Mouse (Mus musculus) hematopoietic stem cell, adult 5-6 weeks (primary cell): ENCODE results near the gene Aldh1l2. TPM values are rescaled to one million over a fixed set of nuclear protein-coding genes. Genes with fewer than 3 reads are reported as not detected.
A peak's percentile ranks its signal among the peaks of the same experiment; 100 is the strongest.
"Not testable (repeated sequence)": the region's sequence is repeated elsewhere in the genome, so short reads cannot be mapped to it uniquely, and the experiment has no call there.

Experiments used
- ATAC-seq, 2 experiments: fragments of 125-278 bp in 1 of 2; replicated peaks in 1 of 2; 2 replicates each; pipeline ENCODE4 v1.8.0; 2016 to 2017; ENCODE audit warnings: inconsistent platforms in 2 of 2, mild to moderate bottlenecking in 2 of 2, moderate number of reproducible peaks in 2 of 2, low read depth in 1 of 2, moderate TSS enrichment in 1 of 2; ENCODE audit not compliant: low FRiP score in 2 of 2, poor library complexity in 2 of 2, severe bottlenecking in 2 of 2, insufficient read depth in 1 of 2, low TSS enrichment in 1 of 2
- total RNA-seq: library from RNA; stranded (forward); fragments of 172-1452, 232-1000 nt; gene quantifications from 2 replicates; pipeline ENCODE4 v1.2.3, GENCODE M21; 2017

Gene Aldh1l2
- total RNA-seq, result not detected in 2 replicates

- peak; percentile 77 to 90 for ATAC-seq
These were observed at the start of gene Aldh1l2 for GRCm38 (mm10) chr10:83533910-83534283. Aldh1l2 (minus strand) TSS chr10:83534140.

- ATAC-seq, result peak; percentile 64 to 65; a peak in 3 of 4 replicates
These were observed 31.8 kb upstream of the Aldh1l2 start for GRCm38 (mm10) chr10:83565449-83566441.

- no peak for ATAC-seq
These were observed 29.1 kb upstream of the Aldh1l2 start for GRCm38 (mm10) chr10:83563005-83563404.

GRCm38 (mm10) chr10:83545341-83545740 is 11.4 kb upstream of the Aldh1l2 start:
- ATAC-seq, result no peak

- ATAC-seq, result peak; percentile 50 to 65
These were observed 10.2 kb upstream of the Aldh1l2 start for GRCm38 (mm10) chr10:83544103-83544479.

- peak; percentile 96 to 99 for ATAC-seq
These were observed 9.6 kb upstream of the Aldh1l2 start, which contains the start of gene Washc4 for GRCm38 (mm10) chr10:83543439-83544102. Washc4 (plus strand) TSS chr10:83543752.

GRCm38 (mm10) chr10:83542241-83542640 is 8.3 kb upstream of the Aldh1l2 start:
- no peak for ATAC-seq

GRCm38 (mm10) chr10:83540092-83540491 is 6.2 kb upstream of the Aldh1l2 start:
- no peak for ATAC-seq

- ATAC-seq, result no peak
These were observed 5.5 kb upstream of the Aldh1l2 start for GRCm38 (mm10) chr10:83539311-83539980.

GRCm38 (mm10) chr10:83536436-83536835 is 2.5 kb upstream of the Aldh1l2 start:
- no peak for ATAC-seq

GRCm38 (mm10) chr10:83533258-83533909 is 556 bp downstream of the Aldh1l2 start:
- peak; percentile 3 to 21; a peak in 1 of 4 replicates for ATAC-seq

- ATAC-seq, result no peak
These were observed 3.5 kb downstream of the Aldh1l2 start for GRCm38 (mm10) chr10:83530384-83530967.

GRCm38 (mm10) chr10:83524238-83524637 is 9.7 kb downstream of the Aldh1l2 start:
- not testable (repeated sequence) for ATAC-seq

GRCm38 (mm10) chr10:83520990-83521389 is 12.9 kb downstream of the Aldh1l2 start:
- ATAC-seq, result no peak

GRCm38 (mm10) chr10:83513736-83514135 is 20.2 kb downstream of the Aldh1l2 start:
- ATAC-seq, result no peak

- ATAC-seq, result no peak
These were observed 22.6 kb downstream of the Aldh1l2 start for GRCm38 (mm10) chr10:83511304-83511703.
